Mouse (Mus musculus) hindbrain, embryonic 14.5 days (tissue): ENCODE data around the gene Ndufb11. TPM values are rescaled to one million over a fixed set of nuclear protein-coding genes. Genes with fewer than 3 reads are reported as not detected.

Experiments used
- polyA plus RNA-seq: library from polyadenylated mRNA; unstranded; fragments of >200 nt; fragmentation: Nextera tagmentation; extraction: Ambion mirVana; gene quantifications from 2 replicates; pipeline ENCODE4 v1.2.1, GENCODE M21; 2014

Ndufb11 gene
- polyA plus RNA-seq, 1 experiment from 2014 or later: 259 TPM

Other genes with a start within 250 kb of the Ndufb11 start
- 4.8 and 5.7 TPM in 2 replicates for gene Jade3, start 191.9 kb downstream of the Ndufb11 start, polyA plus RNA-seq
- 0.51 and 0.94 TPM in 2 replicates for gene Rgn, start 67.8 kb downstream of the Ndufb11 start, polyA plus RNA-seq
- gene Rbm10, start 116 bp downstream of the Ndufb11 start, polyA plus RNA-seq: 41.7 and 44.4 TPM in 2 replicates
- 332 and 338 TPM in 2 replicates for gene Uba1, start 40.7 kb upstream of the Ndufb11 start, polyA plus RNA-seq
- 126 and 142 TPM in 2 replicates for gene Cdk16, start 70.3 kb upstream of the Ndufb11 start, polyA plus RNA-seq
- gene Usp11, start 86.3 kb upstream of the Ndufb11 start, polyA plus RNA-seq: 81.4 and 91.6 TPM in 2 replicates
- gene Araf, start 180.2 kb upstream of the Ndufb11 start, polyA plus RNA-seq: 340 and 353 TPM in 2 replicates